Mouse (Mus musculus) megakaryocyte, adult 5-6 weeks (primary cell): ENCODE measurements around the gene Mogat2. TPM values are rescaled to one million over a fixed set of nuclear protein-coding genes. Genes with fewer than 3 reads are reported as not detected.

Source experiments
- ATAC-seq: 2 replicates; pipeline ENCODE4 v1.8.0; 2016; ENCODE audit warnings: mild to moderate bottlenecking, inconsistent platforms; ENCODE audit not compliant: poor library complexity, severe bottlenecking
- total RNA-seq, 2 experiments: library from RNA; stranded (forward) in 1 of 2; stranded (reverse) in 1 of 2; fragments of 153-499, 151-499 nt in 1 of 2; fragments of 221-1000, 200-1000 nt in 1 of 2; gene quantifications; 2 replicates each; pipeline versions ENCODE4 v1.2.3 to v1.2.4; 2015 to 2017

Gene Mogat2
- total RNA-seq, 2 experiments from 2014 or later: 1.4 to 1.6 TPM

GRCm38 (mm10) chr7:99169717-99170403, 68.6 kb downstream of the Mogat2 start:
- no peak for ATAC-seq

Other genes with a start within 250 kb of the Mogat2 start
- 37.2 and 42.4 TPM in 2 replicates for gene Uvrag, start 97.5 kb downstream of the Mogat2 start, total RNA-seq (2015)
- gene Uvrag, start 97.5 kb downstream of the Mogat2 start, total RNA-seq (2017): 43.1 and 50.8 TPM in 2 replicates
- 10.8 and 11.3 TPM in 2 replicates for gene Dgat2, start 55.9 kb downstream of the Mogat2 start, total RNA-seq (2015)
- gene Dgat2, start 55.9 kb downstream of the Mogat2 start, total RNA-seq (2017): 9.1 and 14.0 TPM in 2 replicates
- gene Map6, start 28.8 kb upstream of the Mogat2 start, total RNA-seq (2015): 0.07 and 0.25 TPM in 2 replicates
- gene Map6, start 28.8 kb upstream of the Mogat2 start, total RNA-seq (2017): 0.22 and 0.94 TPM in 2 replicates
- 0.23 and 0.76 TPM in 2 replicates for gene Serpinh1, start 114.6 kb upstream of the Mogat2 start, total RNA-seq (2015)
- 0.37 and 0.73 TPM in 2 replicates for gene Serpinh1, start 114.6 kb upstream of the Mogat2 start, total RNA-seq (2017)
- gene Gdpd5, start 142.8 kb upstream of the Mogat2 start, total RNA-seq (2015): 0.96 and 3.5 TPM in 2 replicates
- gene Gdpd5, start 142.8 kb upstream of the Mogat2 start, total RNA-seq (2017): 0.70 and 1.0 TPM in 2 replicates
- gene Klhl35, start 227.4 kb upstream of the Mogat2 start, total RNA-seq (2015): 1.0 and 1.1 TPM in 2 replicates
- gene Klhl35, start 227.4 kb upstream of the Mogat2 start, total RNA-seq (2017): not detected in 2 replicates
- 992 and 1,050 TPM in 2 replicates for gene Rps3, start 245.1 kb upstream of the Mogat2 start, total RNA-seq (2015)
- gene Rps3, start 245.1 kb upstream of the Mogat2 start, total RNA-seq (2017): 1,038 and 1,097 TPM in 2 replicates